Mouse (Mus musculus): Measurements from ENCODE around the gene Cfap57.
"Not testable (repeated sequence)": the region's sequence is repeated elsewhere in the genome, so short reads cannot be mapped to it uniquely, and the experiment has no call there.

Cfap57 gene

GRCm38 (mm10) chr4:118564062-118564925, 56.3 kb downstream of the Cfap57 start:
- in situ Hi-C loops (cut with MboI), result no loop called here

GRCm38 (mm10) chr4:118553039-118553649, 67.4 kb downstream of the Cfap57 start:
- in situ Hi-C loops (cut with MboI), result no loop called here

- in situ Hi-C loops (cut with MboI), result not testable (repeated sequence)
Measured at GRCm38 (mm10) chr4:118548130-118548480, 72.5 kb downstream of the Cfap57 start.

GRCm38 (mm10) chr4:118547424-118548129, 73.0 kb downstream of the Cfap57 start:
- in situ Hi-C loops (cut with MboI), result not testable (repeated sequence)

- in situ Hi-C loops (cut with MboI), result no loop called here
Measured at GRCm38 (mm10) chr4:118544441-118545127, 76.0 kb downstream of the Cfap57 start.

- in situ Hi-C loops (cut with MboI), result no loop called here
Measured at GRCm38 (mm10) chr4:118543592-118544260, 76.9 kb downstream of the Cfap57 start, which contains the start of gene Tmem125. Gene Tmem125, minus strand, starts transcription at chr4:118544044.

- in situ Hi-C loops (cut with MboI), result no loop called here
Measured at GRCm38 (mm10) chr4:118543158-118543530, 77.4 kb downstream of the Cfap57 start.

- in situ Hi-C loops (cut with MboI), result no loop called here
Measured at GRCm38 (mm10) chr4:118542510-118543157, 77.9 kb downstream of the Cfap57 start.

GRCm38 (mm10) chr4:118539904-118540303, 80.7 kb downstream of the Cfap57 start:
- in situ Hi-C loops (cut with MboI), result no loop called here

- in situ Hi-C loops (cut with MboI), result no loop called here
Measured at GRCm38 (mm10) chr4:118537801-118538200, 82.8 kb downstream of the Cfap57 start.

GRCm38 (mm10) chr4:118535610-118536009, 85.0 kb downstream of the Cfap57 start:
- in situ Hi-C loops (cut with MboI), result no loop called here

GRCm38 (mm10) chr4:118533605-118534004, 87.0 kb downstream of the Cfap57 start:
- in situ Hi-C loops (cut with MboI), result no loop called here

GRCm38 (mm10) chr4:118533156-118533555, 87.4 kb downstream of the Cfap57 start:
- in situ Hi-C loops (cut with MboI), result no loop called here

- in situ Hi-C loops (cut with MboI), result no loop called here
Measured at GRCm38 (mm10) chr4:118532663-118533062, 87.9 kb downstream of the Cfap57 start.

- in situ Hi-C loops (cut with MboI), result no loop called here
Measured at GRCm38 (mm10) chr4:118527720-118528119, 92.9 kb downstream of the Cfap57 start.

- in situ Hi-C loops (cut with MboI), result no loop called here
Measured at GRCm38 (mm10) chr4:118527335-118527681, 93.3 kb downstream of the Cfap57 start.

- in situ Hi-C loops (cut with MboI), result no loop called here
Measured at GRCm38 (mm10) chr4:118526408-118527334, 93.9 kb downstream of the Cfap57 start, which contains the start of gene 2610528J11Rik. Gene 2610528J11Rik, plus strand, starts transcription at chr4:118526999.

- in situ Hi-C loops (cut with MboI), result no loop called here
Measured at GRCm38 (mm10) chr4:118525779-118526178, 94.8 kb downstream of the Cfap57 start.

GRCm38 (mm10) chr4:118523976-118524375, 96.6 kb downstream of the Cfap57 start:
- in situ Hi-C loops (cut with MboI), result no loop called here

- in situ Hi-C loops (cut with MboI), result no loop called here
Measured at GRCm38 (mm10) chr4:118522248-118522647, 98.3 kb downstream of the Cfap57 start.

All from mature B cell (primary cell).